Mouse (Mus musculus) CD4-positive naive resting alpha-beta T cell, adult 76 days (primary cell): ENCODE data around the gene Olfr907. TPM values are rescaled to one million over a fixed set of nuclear protein-coding genes. Genes with fewer than 3 reads are reported as not detected.

ENCODE experiments used
- total RNA-seq: library from RNA; stranded (reverse); gene quantifications from one replicate; pipeline ENCODE4 v1.2.4, GENCODE M21; 2023

The Olfr907 gene
- total RNA-seq, result not detected

DNA sequence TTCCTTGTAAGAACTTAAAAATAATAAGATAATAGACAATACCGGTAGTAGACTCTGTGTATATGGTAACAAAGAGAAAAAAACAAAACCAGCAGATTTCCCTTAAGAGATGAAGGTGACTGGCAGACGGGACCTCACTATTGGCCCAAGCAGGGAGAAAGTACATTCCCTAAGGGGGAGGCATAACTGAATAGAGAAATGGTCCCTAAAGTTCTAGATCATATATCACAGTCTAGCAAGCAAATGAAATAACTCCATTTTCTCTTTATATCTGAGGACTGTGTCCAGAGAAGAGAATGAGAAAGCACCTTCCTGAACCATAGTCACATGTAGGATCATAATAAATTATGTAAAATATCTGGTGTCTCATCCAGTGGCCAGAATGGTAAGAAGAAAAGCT lies at the start of gene Olfr907:
Olfr907 (plus strand) TSS at position 301 of the 400 bp plus-strand sequence.

DNA sequence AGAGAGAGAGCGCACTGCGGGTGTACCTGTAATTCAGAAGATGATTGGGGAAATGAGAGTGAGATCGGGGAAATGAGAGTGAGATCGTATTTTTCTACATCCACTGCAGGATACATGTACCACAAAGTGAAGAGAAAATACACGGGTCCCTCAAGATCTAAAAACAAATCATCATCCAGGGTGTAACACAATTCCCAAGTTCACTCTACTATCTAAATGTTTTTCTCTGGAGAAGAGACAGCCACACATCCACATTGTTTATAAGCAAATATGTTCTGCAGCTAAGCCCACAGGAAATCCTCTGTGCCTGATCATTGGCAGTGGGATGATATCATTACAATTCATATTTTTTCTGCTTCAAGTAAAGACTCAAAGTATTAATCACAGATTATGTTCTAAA lies 48.2 kb upstream of the Olfr907 start, which contains the start of gene Olfr902:
Olfr902 (plus strand) TSS at position 301 of the 400 bp plus-strand sequence.

DNA sequence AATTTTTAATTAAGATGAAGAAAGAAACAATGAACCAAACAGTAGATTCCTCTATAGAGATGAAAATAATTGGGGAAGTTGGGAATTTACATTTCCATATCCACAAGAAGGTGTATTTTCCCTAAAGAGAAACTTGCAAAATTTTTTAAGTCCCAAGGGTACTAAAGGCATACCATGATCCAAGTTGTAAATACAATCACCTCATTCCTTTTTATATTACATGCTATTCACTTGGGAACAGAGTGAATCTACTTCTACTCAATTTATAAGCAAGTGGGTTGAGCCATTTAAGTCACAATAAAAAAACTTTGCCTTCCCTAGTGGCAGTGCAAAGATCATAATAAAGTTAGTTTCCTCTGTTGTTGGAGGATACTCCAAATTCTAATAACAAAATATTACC lies 32.8 kb upstream of the Olfr907 start, which contains the start of gene Olfr904:
Olfr904 (plus strand) TSS at position 301 of the 400 bp plus-strand sequence.

DNA sequence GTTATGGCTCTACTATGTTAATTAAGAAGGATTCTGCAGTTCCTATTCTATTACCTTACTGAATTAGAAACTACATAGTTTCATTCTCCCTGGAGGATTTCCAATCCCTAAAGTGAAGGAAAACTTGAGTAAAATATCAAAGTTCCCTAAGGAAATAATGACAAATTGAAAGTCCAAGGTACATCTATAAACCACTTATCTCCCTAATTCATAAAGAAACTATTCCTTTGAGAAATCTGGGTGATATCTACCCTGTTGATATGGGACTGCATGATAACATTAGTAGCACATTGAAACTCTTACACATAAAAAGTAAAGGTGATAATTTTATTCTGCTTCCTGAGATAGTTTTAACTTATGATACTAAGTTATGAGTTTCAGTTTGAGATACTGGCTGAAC lies 24.8 kb upstream of the Olfr907 start, which contains the start of gene Olfr905:
Olfr905 (plus strand) TSS at position 301 of the 400 bp plus-strand sequence.

DNA sequence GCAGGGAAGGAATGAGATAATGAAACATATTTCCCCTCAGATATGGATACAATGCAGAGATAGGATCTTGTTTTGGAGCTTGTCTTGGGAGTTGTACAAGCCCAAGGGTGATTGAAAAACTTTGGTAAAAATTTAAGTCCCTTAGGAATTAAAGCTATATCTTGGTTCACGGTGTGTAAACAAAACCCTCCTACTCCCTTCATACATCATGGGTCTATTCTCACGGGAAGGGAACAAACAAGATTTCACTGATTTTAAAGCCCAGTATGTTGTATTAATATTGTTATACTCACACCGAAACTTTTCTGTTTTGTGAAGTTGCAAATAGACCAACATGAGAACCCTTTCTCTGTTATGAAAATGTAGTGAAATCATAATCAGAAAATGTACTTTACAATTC lies 8.8 kb upstream of the Olfr907 start, which contains the start of gene Olfr906:
Olfr906 (plus strand) TSS at position 301 of the 400 bp plus-strand sequence.

DNA sequence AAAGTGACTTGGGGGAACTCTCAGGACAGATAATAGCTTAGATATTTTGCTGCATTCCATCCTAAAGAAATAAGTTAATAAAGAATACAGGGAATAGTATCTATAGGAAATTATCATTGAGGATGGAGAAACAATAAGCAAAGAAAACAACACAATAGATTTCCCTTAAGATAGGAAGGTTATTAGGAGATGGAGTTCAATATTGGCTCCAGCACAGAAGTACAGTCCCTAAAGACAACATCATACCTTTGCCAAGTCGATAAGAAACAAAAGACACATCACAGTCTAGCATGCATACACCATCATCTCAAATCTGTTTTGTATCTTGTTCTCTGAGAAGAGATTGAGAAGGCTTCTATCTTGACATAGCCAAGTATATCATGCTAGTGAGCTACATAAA lies 25.7 kb downstream of the Olfr907 start, which contains the start of gene Olfr911-ps1:
Olfr911-ps1 (plus strand) TSS at position 301 of the 400 bp plus-strand sequence.

DNA sequence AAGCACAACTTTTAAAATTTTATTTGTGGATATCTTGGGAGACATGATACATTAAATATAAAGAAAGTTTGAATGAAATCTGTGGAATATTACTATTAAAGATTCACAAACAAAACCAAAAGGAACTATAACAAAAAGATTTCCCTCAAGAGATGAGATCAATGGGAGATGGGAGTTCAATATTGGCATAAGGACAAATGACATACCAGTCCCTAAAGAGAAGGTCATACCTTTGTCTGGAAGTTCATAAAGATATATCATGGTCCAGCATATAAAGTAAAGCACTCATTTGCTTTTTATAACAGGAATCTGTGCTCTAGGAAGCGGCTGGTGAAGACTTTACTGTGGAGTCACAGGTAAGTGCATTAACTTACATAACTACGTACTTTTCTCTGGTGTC lies 41.9 kb downstream of the Olfr907 start, which contains the start of gene Olfr910:
Olfr910 (plus strand) TSS at position 301 of the 400 bp plus-strand sequence.

Other genes with a start within 250 kb of the Olfr907 start
- not detected for gene Olfr143, start 243.0 kb upstream of the Olfr907 start, total RNA-seq
- gene Olfr895, start 227.9 kb upstream of the Olfr907 start, total RNA-seq, result not detected
- gene Olfr896-ps1, start 204.7 kb upstream of the Olfr907 start, total RNA-seq, result not detected
- gene Olfr25, start 166.7 kb upstream of the Olfr907 start, total RNA-seq, result not detected
- not detected for gene Olfr898, start 147.4 kb upstream of the Olfr907 start, total RNA-seq
- not detected for gene Olfr250, start 128.9 kb upstream of the Olfr907 start, total RNA-seq
- gene Olfr251, start 118.7 kb upstream of the Olfr907 start, total RNA-seq, result not detected
- not detected for gene Olfr147, start 94.1 kb upstream of the Olfr907 start, total RNA-seq
- not detected for gene Olfr901, start 66.3 kb upstream of the Olfr907 start, total RNA-seq
- gene Olfr902, start 48.1 kb upstream of the Olfr907 start, total RNA-seq, result not detected
- gene Olfr904, start 32.7 kb upstream of the Olfr907 start, total RNA-seq, result not detected
- not detected for gene Olfr905, start 24.7 kb upstream of the Olfr907 start, total RNA-seq
- gene Olfr906, start 8.7 kb upstream of the Olfr907 start, total RNA-seq, result not detected
- gene Olfr911-ps1, start 25.8 kb downstream of the Olfr907 start, total RNA-seq, result not detected
- not detected for gene Olfr910, start 42.0 kb downstream of the Olfr907 start, total RNA-seq
- gene Olfr912, start 84.4 kb downstream of the Olfr907 start, total RNA-seq, result not detected
- not detected for gene Olfr913, start 97.0 kb downstream of the Olfr907 start, total RNA-seq
- not detected for gene Olfr914, start 109.3 kb downstream of the Olfr907 start, total RNA-seq
- gene Olfr916, start 164.1 kb downstream of the Olfr907 start, total RNA-seq, result not detected
- not detected for gene Olfr917, start 170.0 kb downstream of the Olfr907 start, total RNA-seq
- not detected for gene Olfr918, start 178.8 kb downstream of the Olfr907 start, total RNA-seq
- not detected for gene Olfr919, start 207.9 kb downstream of the Olfr907 start, total RNA-seq
- gene Vwa5a, start 222.5 kb downstream of the Olfr907 start, total RNA-seq, result 5.0 TPM